Mouse (Mus musculus) midbrain, embryonic 10.5 days (tissue): Measurements from ENCODE around the gene Rsrc1. TPM values are rescaled to one million over a fixed set of nuclear protein-coding genes. Genes with fewer than 3 reads are reported as not detected.
A peak's percentile ranks its signal among the peaks of the same experiment; 100 is the strongest.

Experiments used
- DNase-seq: peaks from one replicate; pipeline ENCODE4 v3.0.0-alpha.2; 2017; ENCODE audit warnings: low spot score
- H3K27ac ChIP-seq: fragments of 300-500 bp; sonication (generic); replicated peaks from 2 replicates; pipeline ENCODE4 v1.5.1; 2016; ENCODE audit warnings: mild to moderate bottlenecking
- H3K27me3 ChIP-seq: fragments of 300-500 bp; sonication (generic); 2 replicates; pipeline ENCODE4 v1.6.1; 2016; ENCODE audit warnings: low read depth, mild to moderate bottlenecking; ENCODE audit not compliant: poor library complexity, severe bottlenecking
- H3K36me3 ChIP-seq: fragments of 300-500 bp; sonication (generic); 2 replicates; pipeline ENCODE4 v1.6.1; 2016; ENCODE audit warnings: mild to moderate bottlenecking, moderate library complexity
- H3K4me1 ChIP-seq: fragments of 300-500 bp; sonication (generic); 2 replicates; pipeline ENCODE4 v1.6.1; 2016
- H3K4me3 ChIP-seq: fragments of 300-500 bp; sonication (generic); 2 replicates; pipeline ENCODE4 v1.5.1; 2016; ENCODE audit warnings: mild to moderate bottlenecking, moderate library complexity
- H3K9me3 ChIP-seq: fragments of 300-500 bp; sonication (generic); replicated peaks from 2 replicates; pipeline ENCODE4 v1.6.1; 2016; ENCODE audit warnings: mild to moderate bottlenecking
- WGBS: fragments of 180-500 bp; shearing (Covaris S2); methylation state at CpG from one replicate; pipeline ENCODE4 v1.1.7; 2016; 5-methylcytosine and 5-hydroxymethylcytosine counted together
- polyA plus RNA-seq: library from polyadenylated mRNA; unstranded; fragments of >200 nt; fragmentation: Nextera tagmentation; extraction: Ambion mirVana; gene quantifications from 2 replicates; pipeline ENCODE4 v1.2.1, GENCODE M21; 2016

The Rsrc1 gene
- polyA plus RNA-seq, 1 experiment from 2014 or later, result 42.2 TPM

DNA sequence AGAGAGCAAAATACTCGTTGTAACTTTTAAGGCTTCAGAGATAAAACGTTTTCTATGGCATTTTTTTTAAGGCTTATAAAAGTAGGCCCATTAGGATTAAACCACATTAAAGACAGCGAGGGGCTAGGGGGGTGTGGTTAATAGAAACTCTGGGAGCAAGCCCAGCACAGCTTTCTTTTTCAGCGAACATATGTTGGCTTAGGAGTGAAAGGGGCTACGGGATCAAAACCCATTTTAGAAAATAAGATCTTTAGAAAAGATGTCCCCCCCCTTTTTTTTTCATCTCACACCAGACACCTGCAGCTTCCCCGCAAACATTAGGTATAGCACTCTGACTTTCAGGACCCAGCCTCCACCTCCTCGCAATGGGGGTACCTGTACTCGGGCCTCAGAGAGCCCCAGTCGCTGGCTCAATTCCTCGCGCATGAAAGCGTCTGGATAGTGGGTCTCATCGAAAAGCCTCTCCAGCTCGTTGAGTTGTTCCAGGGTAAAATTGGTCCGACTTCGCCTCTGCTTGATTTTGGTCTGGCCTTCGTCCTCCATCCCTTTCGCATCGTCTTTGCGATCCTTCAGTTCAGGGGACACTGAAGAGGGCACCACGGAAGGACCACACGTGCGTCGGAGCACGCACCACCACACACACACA lies 3.3 kb upstream of the Rsrc1 start:
- under 1% methylated on average over 25 of the region's 25 CpGs for WGBS
- H3K27ac ChIP-seq, result no peak overlapping the region; the same call in 1 of the 2 replicates
- H3K4me1 ChIP-seq, result peaks cover 55% of the 10 kb centered on the region
- no peaks in the 10 kb centered on the region for H3K36me3 ChIP-seq
- DNase-seq, result peak; percentile 42
- no peaks in the 10 kb centered on the region for H3K9me3 ChIP-seq
- H3K27me3 ChIP-seq, result peaks cover 100% of the 10 kb centered on the region
- H3K4me3 ChIP-seq, result peak overlapping the region; percentile 63

DNA sequence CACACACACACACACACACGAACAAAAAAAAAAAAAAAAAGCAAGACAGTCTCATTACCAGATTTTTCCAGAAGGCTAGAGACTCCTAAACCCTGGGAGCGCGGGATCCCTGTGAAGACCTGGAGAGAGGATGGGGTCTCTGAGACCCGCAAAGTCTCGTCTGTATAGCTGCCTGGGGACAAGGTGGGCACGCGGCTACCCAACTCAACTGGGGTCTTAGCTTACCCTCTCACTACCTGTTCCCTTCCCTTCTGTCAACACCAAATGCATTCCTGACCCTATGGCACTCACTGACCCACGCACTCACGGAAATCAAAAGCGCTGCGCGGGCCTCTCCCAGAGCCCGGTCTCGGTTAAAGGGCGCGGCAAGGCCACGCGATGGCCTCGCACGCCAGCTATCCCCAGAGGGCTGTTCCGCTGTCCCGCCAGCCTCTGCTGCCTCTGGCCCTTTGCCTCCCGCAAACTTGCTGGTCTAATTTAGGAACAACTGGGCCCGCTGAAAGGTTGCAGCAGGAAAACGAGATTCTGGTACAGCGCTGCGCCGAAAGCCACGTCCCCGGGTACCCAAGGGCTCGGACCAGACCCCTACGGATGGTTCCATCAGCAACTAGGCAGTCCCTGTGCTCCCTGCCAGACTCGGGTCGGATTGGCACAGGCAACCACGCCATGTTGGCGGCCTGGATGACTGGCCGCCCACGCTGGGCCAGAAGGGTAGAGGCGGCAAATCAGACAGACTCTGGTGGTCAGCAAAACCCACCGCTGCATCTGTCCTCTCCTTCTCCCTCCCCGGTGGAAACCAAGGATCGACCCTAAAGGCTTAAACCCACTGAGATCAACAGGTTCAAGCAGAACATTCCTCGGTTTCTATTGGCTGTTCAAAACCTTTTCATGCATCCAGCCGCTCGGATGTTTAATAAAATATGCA lies 2.5 kb upstream of the Rsrc1 start:
- peak; percentile 60 for DNase-seq
- H3K36me3 ChIP-seq, result no peaks in the 10 kb centered on the region
- no peak overlapping the region; the same call in 1 of the 2 replicates for H3K27ac ChIP-seq
- H3K4me1 ChIP-seq, result peaks cover 48% of the 10 kb centered on the region
- no peaks in the 10 kb centered on the region for H3K9me3 ChIP-seq
- WGBS, result 1% methylated on average over 44 of the region's 45 CpGs
- peaks cover 100% of the 10 kb centered on the region for H3K27me3 ChIP-seq
- H3K4me3 ChIP-seq, result peak overlapping the region; percentile 63

DNA sequence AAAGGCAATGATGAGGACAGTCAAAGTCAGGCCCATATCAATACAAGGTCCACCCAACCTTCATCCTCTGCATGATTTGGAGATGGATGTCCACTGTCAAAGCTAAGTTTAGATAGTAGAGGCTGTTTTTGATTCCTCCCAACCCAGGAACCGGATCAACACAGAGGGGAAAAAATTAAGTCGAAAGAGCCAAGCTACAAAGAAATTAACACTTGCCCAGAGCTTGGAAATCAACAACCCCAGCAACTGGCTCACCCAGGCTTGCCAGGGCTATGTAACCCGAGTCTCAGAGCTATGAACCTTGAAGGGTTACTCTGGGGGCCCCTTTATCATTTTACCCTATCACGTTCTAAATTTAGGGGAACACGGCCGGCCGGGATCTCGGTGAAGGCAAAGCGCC lies 1.7 kb upstream of the Rsrc1 start:
- WGBS, result under 1% methylated on average over 9 of the region's 9 CpGs
- peak overlapping the region; percentile 63; the same call in 1 of the 2 replicates for H3K4me3 ChIP-seq
- no peaks in the 10 kb centered on the region for H3K9me3 ChIP-seq
- peak; percentile 42 for DNase-seq
- no peaks in the 10 kb centered on the region for H3K36me3 ChIP-seq
- peaks cover 100% of the 10 kb centered on the region for H3K27me3 ChIP-seq
- H3K27ac ChIP-seq, result no peak overlapping the region
- peaks cover 44% of the 10 kb centered on the region for H3K4me1 ChIP-seq

DNA sequence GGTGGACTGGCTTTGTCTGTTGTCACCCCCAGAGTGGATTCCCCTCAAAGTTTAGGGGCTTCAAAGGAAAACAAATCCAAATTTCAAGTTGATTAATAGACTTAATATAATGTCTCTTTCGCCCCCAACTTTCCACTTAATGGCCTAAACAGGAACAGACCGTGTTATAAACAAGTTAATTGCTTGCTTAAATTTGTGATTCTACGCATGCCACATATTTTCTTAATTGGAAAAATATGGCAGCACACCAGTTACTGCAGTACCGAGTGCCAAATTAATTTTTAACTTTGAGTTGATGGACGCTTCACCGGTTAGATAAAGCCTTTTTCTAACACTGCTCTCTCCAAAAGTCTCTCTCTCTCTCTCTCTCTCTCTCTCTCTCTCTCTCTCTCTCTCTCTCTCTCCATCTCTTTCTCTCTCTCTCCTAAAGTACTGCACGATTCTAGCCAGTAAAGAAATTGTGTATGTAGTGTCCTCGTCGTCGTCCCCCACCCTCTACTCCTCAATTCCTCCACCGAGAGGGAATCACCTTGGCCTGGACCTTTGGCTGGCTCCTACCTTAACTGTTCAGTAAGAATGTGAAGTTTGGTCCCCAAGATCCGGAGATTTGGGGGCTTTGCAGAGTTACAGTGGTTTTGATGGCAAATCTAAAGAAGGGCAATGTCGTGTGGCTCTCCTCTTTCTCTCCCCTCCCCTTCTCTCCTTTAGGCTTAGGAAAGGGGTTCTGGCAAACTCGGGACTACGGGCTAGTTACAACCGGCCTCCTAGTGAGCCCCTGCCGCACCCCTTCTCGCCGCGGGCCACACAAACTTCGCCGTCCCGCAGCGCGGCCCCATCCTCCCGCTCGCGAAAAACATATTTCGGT lies 847 bp upstream of the Rsrc1 start:
- H3K36me3 ChIP-seq, result no peaks in the 10 kb centered on the region
- 1% methylated on average over 29 of the region's 29 CpGs for WGBS
- H3K27ac ChIP-seq, result peak overlapping the region; percentile 80
- peaks cover 97% of the 10 kb centered on the region for H3K27me3 ChIP-seq
- DNase-seq, result no peak
- peaks cover 44% of the 10 kb centered on the region for H3K4me1 ChIP-seq
- no peaks in the 10 kb centered on the region for H3K9me3 ChIP-seq
- H3K4me3 ChIP-seq, result peak overlapping the region; percentile 63

DNA sequence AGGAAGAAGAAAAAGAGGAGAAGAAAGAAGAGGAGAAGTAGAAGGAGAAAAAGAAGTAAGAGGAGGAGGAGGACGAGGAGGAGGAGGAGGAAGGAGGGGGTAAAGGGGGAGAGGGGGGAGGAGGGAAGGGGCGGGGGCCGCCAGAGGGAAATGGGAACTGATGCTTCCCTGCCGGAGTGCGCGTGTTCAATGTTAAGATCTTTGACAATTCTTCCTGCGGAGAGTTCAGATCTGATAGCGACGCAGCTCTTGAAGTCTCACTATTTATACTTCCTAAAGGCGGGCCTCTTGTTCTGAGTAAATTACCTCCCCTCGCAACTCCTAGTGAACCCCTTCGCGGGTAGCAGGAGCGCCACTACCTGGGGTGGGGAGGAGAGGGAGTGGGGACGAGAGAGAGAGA lies 516 bp downstream of the Rsrc1 start, which contains the start of gene Shox2:
Gene Shox2, minus strand, starts transcription at position 66 of the 400 bp plus-strand sequence.
- DNase-seq, result no peak
- peaks cover 84% of the 10 kb centered on the region for H3K27me3 ChIP-seq
- WGBS, result 0% methylated on average over 15 of the region's 15 CpGs
- H3K9me3 ChIP-seq, result no peaks in the 10 kb centered on the region
- peak within 1 kb of the TSS; percentile 80 for H3K27ac ChIP-seq
- peak within 1 kb of the TSS; percentile 63 for H3K4me3 ChIP-seq
- peaks cover 54% of the 10 kb centered on the region for H3K4me1 ChIP-seq
- no peaks in the 10 kb centered on the region for H3K36me3 ChIP-seq

DNA sequence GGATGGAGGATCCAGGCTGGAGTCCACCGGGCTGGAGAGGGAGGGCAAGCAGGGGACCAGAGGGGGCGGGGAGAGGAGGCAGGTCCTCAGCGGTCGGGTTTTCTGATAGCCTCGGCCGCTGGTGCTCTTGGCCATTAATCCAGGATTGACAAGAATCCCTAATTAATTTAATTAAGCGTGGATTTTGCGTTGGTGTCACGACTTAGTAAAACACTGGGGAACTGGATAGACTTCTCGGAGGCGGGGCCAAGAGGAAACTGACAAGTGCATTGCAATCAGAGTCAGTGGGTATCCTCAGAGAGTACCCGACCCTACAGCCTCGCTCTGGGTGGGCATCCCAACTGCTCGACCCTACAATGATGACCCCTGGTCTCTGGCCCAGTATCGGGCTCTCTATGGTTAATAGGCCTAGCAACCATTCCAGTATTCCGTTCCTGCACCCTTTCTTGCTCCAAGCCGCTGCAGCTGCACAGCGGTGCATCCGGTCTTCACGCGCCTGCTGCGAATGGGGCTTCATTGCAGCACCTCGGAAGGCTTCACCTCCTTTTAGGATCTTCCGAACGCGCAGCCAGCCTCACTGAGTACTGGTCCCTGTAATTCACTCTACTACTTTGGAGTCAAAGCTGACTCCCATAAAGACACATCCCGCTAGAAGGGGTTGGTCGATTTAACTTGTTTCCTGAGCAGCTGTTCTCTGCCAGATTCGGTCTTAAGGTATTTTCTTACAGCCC lies 1.2 kb downstream of the Rsrc1 start:
- Histone ChIP-seq H3K9me3 (no peaks in the 10 kb centered on the region), H3K27me3 (peaks cover 77% of the 10 kb centered on the region), H3K36me3 (no peaks in the 10 kb centered on the region), H3K4me1 (peaks cover 52% of the 10 kb centered on the region), H3K4me3 (peak overlapping the region; percentile 63), H3K27ac (peak overlapping the region; percentile 80; the same call in 1 of the 2 replicates)
- 0% methylated on average over 28 of the region's 29 CpGs for WGBS
- peak; percentile 70 for DNase-seq

DNA sequence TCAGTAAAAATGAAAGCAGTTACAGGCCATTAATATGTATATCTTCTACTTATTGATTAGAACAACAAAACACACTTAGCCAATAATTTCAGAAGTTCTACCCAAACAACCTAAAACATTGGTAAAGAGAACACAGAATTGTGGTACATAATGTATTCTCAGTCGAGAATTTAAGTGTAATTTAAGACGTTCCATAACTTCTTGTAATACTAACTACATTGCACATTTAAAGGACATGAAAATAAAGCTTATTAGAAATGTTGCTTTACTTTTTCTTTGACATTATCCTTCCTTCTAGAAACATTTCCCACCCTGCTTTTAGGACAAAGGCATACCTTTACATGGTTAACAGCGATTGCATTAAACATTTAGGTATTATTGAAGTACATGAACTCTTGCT lies 2.3 kb downstream of the Rsrc1 start:
- DNase-seq, result no peak

DNA sequence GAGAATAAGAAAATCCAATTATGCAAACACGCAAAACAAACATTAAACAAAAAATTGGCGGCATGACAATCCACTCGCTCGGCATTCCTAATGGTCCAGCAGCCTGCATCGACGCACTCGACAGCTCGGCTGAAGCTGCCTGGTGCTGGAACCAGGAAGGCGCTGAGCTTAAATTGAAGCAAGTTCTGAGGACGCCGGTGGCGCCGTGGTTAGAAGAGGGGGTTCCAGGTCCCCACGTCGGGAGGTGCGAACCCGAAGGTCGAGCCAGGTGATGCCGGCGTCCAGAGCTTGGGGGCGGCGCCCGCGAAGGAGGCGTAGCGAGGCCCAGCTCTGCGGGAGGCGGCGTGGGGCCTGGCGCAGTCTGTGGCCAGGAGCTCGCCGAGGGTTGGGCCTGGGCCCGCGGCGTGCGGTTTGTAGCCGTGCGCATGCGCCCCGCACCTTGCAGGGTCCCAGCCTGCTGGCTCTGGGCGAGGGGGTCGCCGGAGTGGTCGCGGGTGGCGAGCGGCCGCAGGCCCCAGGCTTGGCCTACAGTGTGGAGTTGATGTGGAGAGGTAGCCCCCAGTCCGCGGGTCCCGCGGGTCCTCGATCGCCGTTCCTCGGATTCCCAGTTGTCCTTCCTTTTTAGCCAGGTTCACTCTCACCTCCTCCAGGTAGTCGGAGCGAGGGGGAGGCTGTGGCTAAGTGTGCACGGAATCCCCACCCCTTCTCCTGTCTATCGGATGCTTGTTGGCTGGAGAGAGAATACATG lies 4.5 kb downstream of the Rsrc1 start:
- WGBS, result under 1% methylated on average over 60 of the region's 60 CpGs
- peak; percentile 92 for DNase-seq
- H3K4me3 ChIP-seq, result peak overlapping the region; percentile 90
- H3K27ac ChIP-seq, result peak overlapping the region; percentile 93
- H3K9me3 ChIP-seq, result no peaks in the 10 kb centered on the region
- H3K4me1 ChIP-seq, result peaks cover 34% of the 10 kb centered on the region
- H3K27me3 ChIP-seq, result peaks cover 44% of the 10 kb centered on the region
- H3K36me3 ChIP-seq, result no peaks in the 10 kb centered on the region

More for the DNA sequence above, 2.3 kb downstream of the Rsrc1 start:
- Histone ChIP-seq H3K36me3 (no peaks in the 10 kb centered on the region), H3K27me3 (peaks cover 66% of the 10 kb centered on the region), H3K9me3 (no peaks in the 10 kb centered on the region), H3K4me1 (peaks cover 44% of the 10 kb centered on the region), H3K4me3 (peak overlapping the region; percentile 63; the same call in 1 of the 2 replicates), H3K27ac (no peak overlapping the region)
- WGBS, result 14% methylated on average over 3 of the region's 3 CpGs

DNA sequence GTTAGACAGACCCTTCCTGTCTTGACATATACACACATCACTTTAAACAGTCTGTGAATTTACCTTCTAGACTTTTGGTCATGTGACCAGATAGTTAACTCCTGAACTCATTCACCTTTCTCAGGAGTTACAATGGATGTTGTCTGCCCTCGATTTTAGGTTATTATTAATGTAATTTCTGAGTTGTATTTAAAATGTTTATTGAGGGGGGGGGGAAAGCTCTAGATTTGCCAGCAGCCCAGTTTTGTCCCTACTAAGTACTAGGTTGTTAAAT lies 5.0 kb downstream of the Rsrc1 start:
- Histone ChIP-seq H3K36me3 (no peaks in the 10 kb centered on the region), H3K4me1 (peaks cover 29% of the 10 kb centered on the region), H3K27ac (peak overlapping the region; percentile 93), H3K27me3 (peaks cover 38% of the 10 kb centered on the region), H3K4me3 (peak overlapping the region; percentile 90), H3K9me3 (no peaks in the 10 kb centered on the region)
- 9% methylated on average over 1 of the region's 1 CpGs for WGBS
- DNase-seq, result no peak

DNA sequence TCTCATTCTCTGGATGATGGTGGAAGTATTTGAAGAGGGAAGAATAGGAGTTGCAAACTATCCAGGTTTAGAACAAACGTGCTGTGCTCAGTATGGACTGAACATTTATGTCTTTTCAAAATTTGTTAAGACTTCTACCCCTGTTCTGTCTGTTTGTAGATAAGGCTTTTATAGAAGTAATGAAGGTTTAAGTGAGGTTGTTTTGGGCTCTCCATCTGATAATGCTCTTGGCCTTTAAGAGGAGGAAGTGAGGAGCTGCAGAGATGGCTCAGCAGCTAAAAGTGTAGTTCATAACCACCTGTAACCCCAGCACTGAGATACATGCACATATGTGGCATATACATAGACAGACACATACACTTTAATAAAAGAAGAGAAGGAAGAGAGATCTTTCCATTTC lies 15.6 kb downstream of the Rsrc1 start:
- Histone ChIP-seq H3K4me3 (no peak overlapping the region), H3K9me3 (no peaks in the 10 kb centered on the region; the same call in 1 of the 2 replicates), H3K27ac (no peak overlapping the region), H3K27me3 (no peaks in the 10 kb centered on the region), H3K36me3 (peaks cover 53% of the 10 kb centered on the region), H3K4me1 (no peaks in the 10 kb centered on the region)
- DNase-seq, result no peak
- 94% methylated on average over 1 of the region's 1 CpGs for WGBS

DNA sequence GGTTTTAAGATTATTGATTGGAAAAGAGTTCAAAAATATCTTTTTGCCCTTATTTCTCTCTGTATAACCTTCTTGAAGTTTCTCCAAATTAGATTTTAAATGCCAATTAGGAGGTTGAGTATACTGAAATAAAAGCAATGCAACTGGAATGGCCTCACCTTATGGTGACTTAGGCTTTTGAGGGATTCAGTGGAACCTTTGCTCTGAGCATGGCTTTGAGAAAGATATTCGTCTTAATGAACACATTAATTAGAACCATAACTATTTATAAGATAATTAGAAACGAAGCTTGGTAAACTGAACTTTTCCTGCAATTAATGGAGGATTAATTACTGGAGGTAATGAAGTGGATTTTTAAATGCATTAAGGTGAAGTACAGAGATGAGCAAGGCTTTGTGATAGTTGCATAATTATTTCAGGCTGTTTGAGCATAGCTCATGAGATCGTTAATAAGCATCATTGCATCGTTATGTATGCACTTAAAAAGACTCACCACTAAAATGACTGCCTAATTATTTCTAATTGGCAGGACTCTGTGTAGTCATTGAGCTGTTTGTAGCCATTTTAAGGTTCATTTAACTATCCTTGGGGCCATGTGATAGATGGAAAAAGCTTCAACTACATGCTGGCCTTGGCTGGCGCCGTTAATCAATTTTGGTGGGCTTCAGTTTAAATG lies 55.3 kb downstream of the Rsrc1 start:
- Histone ChIP-seq H3K4me1 (no peaks in the 10 kb centered on the region), H3K4me3 (no peak overlapping the region), H3K27me3 (no peaks in the 10 kb centered on the region), H3K36me3 (peaks cover 12% of the 10 kb centered on the region), H3K27ac (no peak overlapping the region), H3K9me3 (no peaks in the 10 kb centered on the region)
- no peak for DNase-seq
- WGBS, result 89% methylated on average over 6 of the region's 6 CpGs
